Mouse (Mus musculus): ENCODE data around the gene Olfr557. TPM values are rescaled to one million over a fixed set of nuclear protein-coding genes. Genes with fewer than 3 reads are reported as not detected.

Gene Olfr557
- not detected in 2 replicates for polyA plus RNA-seq (2012; rRNA removed; ENCODE audit: low replicate concordance)

DNA sequence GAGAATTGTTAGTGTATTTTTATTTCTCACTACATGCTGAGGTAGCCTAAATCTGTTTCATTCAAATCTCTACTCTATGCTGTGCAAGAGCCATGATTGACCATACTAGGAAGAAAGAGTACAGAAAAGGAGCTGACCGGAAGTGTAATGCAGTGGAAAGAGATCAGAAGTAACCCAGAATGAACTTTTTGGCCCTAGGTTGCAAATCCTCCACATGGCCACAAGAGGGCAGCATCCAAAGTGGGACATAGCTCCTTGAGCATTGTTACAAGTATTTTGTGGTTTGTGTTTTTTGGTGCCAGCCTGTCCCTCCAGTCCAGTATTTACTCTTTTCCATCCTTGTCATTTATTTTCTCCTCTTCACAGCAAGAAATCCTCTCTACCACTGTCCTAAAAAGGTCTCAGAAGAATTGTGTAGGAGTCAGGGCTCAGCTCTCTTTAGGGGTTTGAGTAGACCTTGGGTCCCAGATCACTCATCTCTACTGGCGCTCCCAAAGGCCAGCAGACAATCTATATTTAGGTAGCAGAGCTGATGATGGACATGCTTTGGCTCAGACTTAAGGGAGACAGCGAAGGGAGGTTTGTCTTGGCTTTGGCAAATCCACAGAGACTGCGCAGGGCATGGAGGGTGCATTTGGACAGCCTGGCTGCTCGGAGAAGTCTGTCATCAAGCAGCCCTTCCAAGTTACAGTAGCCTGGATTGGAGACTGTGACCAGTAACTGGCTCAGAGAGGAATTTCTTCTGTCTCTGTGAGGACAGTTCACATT is at the start of gene Olfr557:
Gene Olfr557, plus strand, starts transcription at position 553 of the 768 bp plus-strand sequence.

DNA sequence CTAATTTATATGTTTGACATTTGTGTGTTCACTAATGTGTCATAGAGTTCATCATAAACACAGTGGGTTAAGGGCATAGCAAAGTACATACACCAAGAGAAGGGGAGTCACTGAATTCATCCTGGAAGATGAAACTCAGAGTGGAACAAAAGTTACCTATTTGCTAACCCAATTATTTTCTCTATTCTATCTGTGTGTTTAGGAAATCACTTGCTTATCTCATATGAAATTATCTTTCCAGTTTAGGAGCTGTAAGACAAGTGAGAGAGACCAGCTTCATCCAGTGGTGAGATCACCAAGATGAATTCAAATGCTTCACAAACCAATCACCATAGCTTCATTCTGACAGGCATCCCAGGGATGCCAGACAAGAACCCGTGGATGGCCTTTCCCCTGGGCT is 37.2 kb upstream of the Olfr557 start, which contains the start of gene Olfr555:
Gene Olfr555, plus strand, starts transcription at position 301 of the 400 bp plus-strand sequence.

DNA sequence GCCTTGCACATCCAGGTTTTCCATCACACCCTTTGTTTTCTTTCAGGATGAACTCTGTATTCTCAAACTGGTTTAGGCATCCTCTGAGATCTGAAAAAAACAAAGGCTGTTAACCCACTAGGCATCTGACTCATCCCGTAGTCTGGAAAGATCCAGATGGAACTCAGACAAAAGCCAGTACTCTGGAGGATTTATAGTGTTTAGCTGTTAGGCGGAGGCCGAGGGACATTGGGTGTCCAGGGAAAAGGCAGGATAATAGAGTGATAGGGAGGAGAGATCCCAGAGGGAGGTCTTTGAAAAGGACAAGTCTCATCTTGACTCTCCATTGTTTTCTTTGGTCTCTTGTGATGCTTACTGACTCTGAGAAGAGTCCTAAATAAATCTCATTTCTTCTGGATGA is 31.1 kb upstream of the Olfr557 start, which contains the start of gene Olfr556:
Gene Olfr556, plus strand, starts transcription at position 301 of the 400 bp plus-strand sequence.

DNA sequence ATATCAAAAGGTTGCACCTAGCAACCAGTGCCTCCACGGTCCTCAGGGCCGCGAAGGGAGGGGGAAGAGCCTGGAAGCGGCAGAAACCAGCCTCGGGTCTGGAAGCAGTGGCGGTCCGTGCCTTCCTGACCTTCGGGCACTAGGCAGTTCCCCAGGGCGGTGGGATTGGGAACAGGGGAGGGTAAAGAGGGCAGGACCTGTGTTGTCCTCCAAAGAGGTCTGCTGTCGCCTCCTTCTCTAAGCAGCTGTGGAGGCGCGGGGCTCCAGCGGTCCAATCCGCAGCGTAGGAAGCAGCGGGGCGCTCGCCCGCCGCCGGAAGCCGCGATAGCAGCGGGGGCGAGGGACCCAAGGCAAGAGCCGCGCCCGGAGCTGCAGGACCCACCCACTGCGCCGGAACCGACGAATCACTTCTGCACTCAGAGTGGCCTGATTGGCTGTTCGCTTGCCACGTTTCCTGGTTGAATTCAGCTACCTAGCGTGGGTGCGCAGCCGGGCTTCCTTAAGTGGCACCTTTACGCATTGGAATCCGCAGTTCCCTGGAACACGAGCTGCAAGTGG is 8.7 kb upstream of the Olfr557 start, which contains the start of gene Trim68:
Gene Trim68, minus strand, starts transcription at position 384 of the 558 bp plus-strand sequence.

DNA sequence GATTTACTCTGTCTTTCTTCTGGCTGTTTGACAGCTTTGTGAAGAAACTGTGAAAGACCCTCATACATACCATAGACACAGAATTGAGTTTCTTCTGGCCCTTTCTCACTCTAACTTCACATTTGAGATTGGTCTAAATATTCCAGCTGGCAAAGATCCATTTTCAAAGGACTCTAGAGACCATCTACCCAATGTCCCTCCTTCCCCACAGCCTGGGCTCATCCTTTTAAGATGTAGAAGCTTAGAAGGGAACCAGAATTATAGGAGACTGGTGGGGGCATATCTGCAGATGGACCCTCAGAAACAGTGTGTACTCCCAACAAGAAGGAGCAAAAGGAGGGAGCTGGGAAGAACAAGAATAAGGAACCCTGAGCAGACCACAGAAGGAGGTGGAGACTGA is 6.2 kb downstream of the Olfr557 start, which contains the start of gene Olfr558:
Gene Olfr558, plus strand, starts transcription at position 301 of the 400 bp plus-strand sequence.

DNA sequence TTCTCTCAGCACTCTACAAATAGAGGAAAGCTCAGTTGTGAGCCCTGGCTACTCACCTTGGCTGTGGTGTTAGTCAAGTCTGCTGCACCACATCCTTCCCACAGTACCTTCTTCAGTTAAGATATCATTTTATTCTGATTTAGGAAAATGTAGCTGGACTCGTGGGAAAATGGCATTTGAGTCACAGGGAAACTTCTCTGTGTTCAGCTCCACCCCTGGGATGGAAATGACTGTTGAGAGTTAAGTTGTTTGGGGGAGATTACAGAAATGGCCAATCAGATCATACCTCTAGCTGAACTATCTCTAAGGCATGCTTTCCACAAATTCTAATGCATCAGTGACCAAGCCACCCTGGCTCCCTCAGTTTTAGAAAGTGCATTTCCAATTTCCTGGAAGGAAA is 23.3 kb downstream of the Olfr557 start, which contains the start of gene Olfr33:
Gene Olfr33, minus strand, starts transcription at position 101 of the 400 bp plus-strand sequence.

DNA sequence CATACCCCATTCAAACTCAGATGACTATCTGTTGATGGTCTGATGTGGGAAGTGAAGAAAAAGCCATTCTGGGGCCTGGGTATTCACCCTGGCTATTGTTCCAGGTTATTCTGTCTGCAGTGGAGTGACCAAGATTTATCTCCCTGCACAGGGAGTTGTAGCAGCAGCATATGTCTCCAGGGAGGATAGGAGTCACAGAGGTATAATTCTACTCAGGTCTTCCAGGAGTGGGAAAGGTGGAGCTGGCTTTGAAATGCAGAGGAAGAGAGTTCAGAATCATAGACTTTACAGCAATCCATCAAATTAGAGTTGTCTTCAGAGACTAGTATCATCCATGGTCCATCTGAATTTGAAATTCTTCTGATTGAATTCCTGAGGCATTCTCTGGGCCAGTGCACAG is 31.7 kb downstream of the Olfr557 start, which contains the start of gene Olfr559:
Gene Olfr559, minus strand, starts transcription at position 101 of the 400 bp plus-strand sequence.

Other genes starting within 250 kb of the Olfr557 start
- not detected in 2 replicates for gene Olfr543, start 214.2 kb upstream of the Olfr557 start, polyA plus RNA-seq (2012; rRNA removed; ENCODE audit: low replicate concordance)
- not detected in 2 replicates for gene Olfr544, start 207.6 kb upstream of the Olfr557 start, polyA plus RNA-seq (2012; rRNA removed; ENCODE audit: low replicate concordance)
- not detected in 2 replicates for gene Olfr545, start 196.3 kb upstream of the Olfr557 start, polyA plus RNA-seq (2012; rRNA removed; ENCODE audit: low replicate concordance)
- not detected in 2 replicates for gene Olfr547, start 161.2 kb upstream of the Olfr557 start, polyA plus RNA-seq (2012; rRNA removed; ENCODE audit: low replicate concordance)
- not detected in 2 replicates for gene Olfr548-ps1, start 155.0 kb upstream of the Olfr557 start, polyA plus RNA-seq (2012; rRNA removed; ENCODE audit: low replicate concordance)
- not detected in 2 replicates for gene Olfr549, start 146.0 kb upstream of the Olfr557 start, polyA plus RNA-seq (2012; rRNA removed; ENCODE audit: low replicate concordance)
- 7.0 and 10.4 TPM in 2 replicates for gene Trim21, start 130.4 kb upstream of the Olfr557 start, polyA plus RNA-seq (2012; rRNA removed; ENCODE audit: low replicate concordance)
- not detected in 2 replicates for gene Olfr550, start 124.5 kb upstream of the Olfr557 start, polyA plus RNA-seq (2012; rRNA removed; ENCODE audit: low replicate concordance)
- gene Olfr551, start 104.0 kb upstream of the Olfr557 start, polyA plus RNA-seq (2012; rRNA removed; ENCODE audit: low replicate concordance), result not detected in 2 replicates
- not detected in 2 replicates for gene Olfr552, start 98.1 kb upstream of the Olfr557 start, polyA plus RNA-seq (2012; rRNA removed; ENCODE audit: low replicate concordance)
- not detected in 2 replicates for gene Olfr553, start 77.7 kb upstream of the Olfr557 start, polyA plus RNA-seq (2012; rRNA removed; ENCODE audit: low replicate concordance)
- not detected in 2 replicates for gene Olfr554, start 57.5 kb upstream of the Olfr557 start, polyA plus RNA-seq (2012; rRNA removed; ENCODE audit: low replicate concordance)
- not detected in 2 replicates for gene Olfr555, start 37.1 kb upstream of the Olfr557 start, polyA plus RNA-seq (2012; rRNA removed; ENCODE audit: low replicate concordance)
- not detected in 2 replicates for gene Olfr556, start 31.0 kb upstream of the Olfr557 start, polyA plus RNA-seq (2012; rRNA removed; ENCODE audit: low replicate concordance)
- gene Trim68, start 8.6 kb upstream of the Olfr557 start, polyA plus RNA-seq (2012; rRNA removed; ENCODE audit: low replicate concordance), result 41.4 and 44.2 TPM in 2 replicates
- gene Olfr558, start 6.3 kb downstream of the Olfr557 start, polyA plus RNA-seq (2012; rRNA removed; ENCODE audit: low replicate concordance), result 9.2 and 10.1 TPM in 2 replicates
- not detected in 2 replicates for gene Olfr33, start 23.2 kb downstream of the Olfr557 start, polyA plus RNA-seq (2012; rRNA removed; ENCODE audit: low replicate concordance)
- not detected in 2 replicates for gene Olfr559, start 31.6 kb downstream of the Olfr557 start, polyA plus RNA-seq (2012; rRNA removed; ENCODE audit: low replicate concordance)
- gene Olfr560, start 63.5 kb downstream of the Olfr557 start, polyA plus RNA-seq (2012; rRNA removed; ENCODE audit: low replicate concordance), result 0.17 and 0.27 TPM in 2 replicates
- gene Olfr78, start 63.6 kb downstream of the Olfr557 start, polyA plus RNA-seq (2012; rRNA removed; ENCODE audit: low replicate concordance), result 11.4 and 14.6 TPM in 2 replicates
- gene Olfr561, start 75.3 kb downstream of the Olfr557 start, polyA plus RNA-seq (2012; rRNA removed; ENCODE audit: low replicate concordance), result 0.12 TPM in 1 of 2 replicates, not detected in the other
- gene Olfr564, start 107.6 kb downstream of the Olfr557 start, polyA plus RNA-seq (2012; rRNA removed; ENCODE audit: low replicate concordance), result not detected in 2 replicates
- gene Olfr566, start 162.9 kb downstream of the Olfr557 start, polyA plus RNA-seq (2012; rRNA removed; ENCODE audit: low replicate concordance), result not detected in 2 replicates
- not detected in 2 replicates for gene Olfr568, start 181.2 kb downstream of the Olfr557 start, polyA plus RNA-seq (2012; rRNA removed; ENCODE audit: low replicate concordance)
- not detected in 2 replicates for gene Olfr569, start 195.0 kb downstream of the Olfr557 start, polyA plus RNA-seq (2012; rRNA removed; ENCODE audit: low replicate concordance)
- gene Olfr570, start 198.7 kb downstream of the Olfr557 start, polyA plus RNA-seq (2012; rRNA removed; ENCODE audit: low replicate concordance), result not detected in 2 replicates
- gene Olfr571, start 221.6 kb downstream of the Olfr557 start, polyA plus RNA-seq (2012; rRNA removed; ENCODE audit: low replicate concordance), result not detected in 2 replicates
- gene Olfr572, start 228.5 kb downstream of the Olfr557 start, polyA plus RNA-seq (2012; rRNA removed; ENCODE audit: low replicate concordance), result not detected in 2 replicates
- not detected in 2 replicates for gene Olfr573-ps1, start 246.7 kb downstream of the Olfr557 start, polyA plus RNA-seq (2012; rRNA removed; ENCODE audit: low replicate concordance)

Data from subcutaneous adipose tissue, adult 2 months (tissue).